Mouse (Mus musculus): ENCODE measurements around the gene Tnfrsf4. TPM values are rescaled to one million over a fixed set of nuclear protein-coding genes. Genes with fewer than 3 reads are reported as not detected.
A peak's percentile ranks its signal among the peaks of the same experiment; 100 is the strongest.

The Tnfrsf4 gene
- polyA plus RNA-seq (2015; fragmentation: Nextera tagmentation; extraction: Ambion mirVana), result 0.14 and 0.35 TPM in 2 replicates

- H3K4me1 ChIP-seq (replicated peaks; ENCODE audit: control insufficient read depth, insufficient read depth, low read length), result no peaks in the 10 kb centered on the region
- no peak within 1 kb of the TSS for H3K9ac ChIP-seq (ENCODE audit: low read depth, low read length)
- no peak within 1 kb of the TSS for H3K27ac ChIP-seq (ENCODE audit: low read depth, low read length)
- H3K9me3 ChIP-seq (ENCODE audit: control insufficient read depth), result no peaks in the 10 kb centered on the region
- H3K27me3 ChIP-seq (replicated peaks; ENCODE audit: control insufficient read depth, insufficient read depth, low read length), result no peaks in the 10 kb centered on the region
- H3K4me3 ChIP-seq (ENCODE audit: low read depth, low read length), result no peak within 1 kb of the TSS
- TF ChIP-seq CTCF (IDR thresholded peaks at IDR 0.05; ENCODE audit: low read depth), result no peak
- ATAC-seq, result no peak
- WGBS, result 70% methylated on average over 8 of the region's 8 CpGs
- H3K36me3 ChIP-seq (ENCODE audit: control insufficient read depth, insufficient read depth), result peaks cover 51% of the 10 kb centered on the region
- H3K4me2 ChIP-seq (replicated peaks; ENCODE audit: low read depth), result no peak within 1 kb of the TSS
These were observed at the start of gene Tnfrsf4 for GRCm38 (mm10) chr4:156013637-156014036. TSS of gene Tnfrsf4 (plus strand) at chr4:156013843.

GRCm38 (mm10) chr4:155964396-155964795, 49.2 kb upstream of the Tnfrsf4 start:
- no peak for TF ChIP-seq CTCF (IDR thresholded peaks at IDR 0.05; ENCODE audit: low read depth)
- no peak overlapping the region for H3K9ac ChIP-seq (ENCODE audit: low read depth, low read length)
- H3K9me3 ChIP-seq (ENCODE audit: control insufficient read depth), result no peaks in the 10 kb centered on the region
- H3K27ac ChIP-seq (ENCODE audit: low read depth, low read length), result peak overlapping the region; percentile 50
- 0 out of 2 replicates have a peak overlapping the region, but pooled peaks have one; percentile 21 for H3K4me2 ChIP-seq (replicated peaks; ENCODE audit: low read depth)
- no peaks in the 10 kb centered on the region for H3K27me3 ChIP-seq (replicated peaks; ENCODE audit: control insufficient read depth, insufficient read depth, low read length)
- ATAC-seq, result no peak
- peaks cover 18% of the 10 kb centered on the region for H3K36me3 ChIP-seq (ENCODE audit: control insufficient read depth, insufficient read depth)
- 79% methylated on average over 11 of the region's 11 CpGs for WGBS
- H3K4me3 ChIP-seq (ENCODE audit: low read depth, low read length), result no peak overlapping the region
- H3K4me1 ChIP-seq (replicated peaks; ENCODE audit: control insufficient read depth, insufficient read depth, low read length), result peaks cover 16% of the 10 kb centered on the region

DNA sequence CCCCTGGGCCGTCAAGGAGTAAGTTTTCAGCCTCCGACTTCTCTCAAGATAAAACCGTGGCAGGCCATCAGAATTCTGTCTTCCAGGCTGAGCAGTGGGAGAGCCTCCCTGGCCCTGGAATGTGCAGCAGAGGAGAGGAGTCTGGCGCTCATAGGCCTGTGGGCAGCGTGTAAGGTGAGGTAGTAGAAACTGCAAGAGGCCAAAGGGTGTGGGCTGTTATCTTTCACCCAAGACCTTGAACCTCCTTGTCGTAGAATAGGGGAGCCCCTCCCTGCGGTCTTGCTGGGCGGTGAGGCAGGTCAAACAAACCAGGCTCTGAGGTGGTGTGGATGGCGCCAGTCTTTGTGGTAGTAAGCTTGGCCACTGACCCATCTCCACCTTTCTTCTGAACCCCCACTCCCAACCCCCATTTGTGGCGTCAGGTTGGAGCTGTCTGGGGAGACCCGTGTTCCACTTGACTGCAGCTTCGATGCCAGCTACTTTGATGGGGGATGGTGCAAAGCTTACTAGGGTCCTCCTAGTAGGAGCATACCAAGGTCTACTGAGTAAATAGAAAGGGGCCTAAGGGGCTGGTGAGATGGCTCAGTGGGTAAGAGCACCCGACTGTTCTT, 44.5 kb upstream of the Tnfrsf4 start:
- no peak overlapping the region for H3K9ac ChIP-seq (ENCODE audit: low read depth, low read length)
- H3K36me3 ChIP-seq (ENCODE audit: control insufficient read depth, insufficient read depth), result peaks cover 18% of the 10 kb centered on the region
- H3K9me3 ChIP-seq (ENCODE audit: control insufficient read depth), result no peaks in the 10 kb centered on the region
- WGBS, result 46% methylated on average over 13 of the region's 13 CpGs
- no peak overlapping the region for H3K4me2 ChIP-seq (replicated peaks; ENCODE audit: low read depth)
- peak; percentile 65 for ATAC-seq
- peaks cover 7% of the 10 kb centered on the region; the same call in 1 of the 2 replicates for H3K4me1 ChIP-seq (replicated peaks; ENCODE audit: control insufficient read depth, insufficient read depth, low read length)
- H3K27me3 ChIP-seq (replicated peaks; ENCODE audit: control insufficient read depth, insufficient read depth, low read length), result no peaks in the 10 kb centered on the region
- H3K27ac ChIP-seq (ENCODE audit: low read depth, low read length), result peak overlapping the region; percentile 50; the same call in 1 of the 2 replicates
- no peak for TF ChIP-seq CTCF (IDR thresholded peaks at IDR 0.05; ENCODE audit: low read depth)
- no peak overlapping the region for H3K4me3 ChIP-seq (ENCODE audit: low read depth, low read length)

DNA sequence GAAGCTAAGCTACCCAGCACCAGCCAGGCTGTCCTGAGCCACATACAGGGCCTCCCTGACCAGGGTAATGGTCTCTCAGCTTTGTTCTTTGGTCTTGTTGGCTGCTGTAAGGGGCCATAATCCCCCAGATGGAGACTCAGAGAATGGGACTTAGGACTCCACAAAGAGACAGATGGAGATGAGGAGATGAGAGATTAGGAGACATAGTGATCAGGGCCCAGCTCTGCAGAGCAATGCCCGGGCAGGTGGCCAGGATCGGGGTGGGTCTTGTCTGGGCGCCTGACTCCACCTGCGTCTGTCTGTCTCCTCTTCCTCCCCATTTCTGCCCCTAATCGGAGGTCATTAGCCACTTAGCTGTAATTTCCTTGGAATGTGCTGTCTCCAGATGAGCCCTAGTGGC, 43.4 kb upstream of the Tnfrsf4 start:
- peaks cover 7% of the 10 kb centered on the region; the same call in 1 of the 2 replicates for H3K4me1 ChIP-seq (replicated peaks; ENCODE audit: control insufficient read depth, insufficient read depth, low read length)
- peaks cover 12% of the 10 kb centered on the region for H3K36me3 ChIP-seq (ENCODE audit: control insufficient read depth, insufficient read depth)
- no peaks in the 10 kb centered on the region for H3K27me3 ChIP-seq (replicated peaks; ENCODE audit: control insufficient read depth, insufficient read depth, low read length)
- 83% methylated on average over 5 of the region's 5 CpGs for WGBS
- no peak overlapping the region for H3K4me3 ChIP-seq (ENCODE audit: low read depth, low read length)
- H3K9ac ChIP-seq (ENCODE audit: low read depth, low read length), result no peak overlapping the region
- TF ChIP-seq CTCF (IDR thresholded peaks at IDR 0.05; ENCODE audit: low read depth), result no peak
- H3K4me2 ChIP-seq (replicated peaks; ENCODE audit: low read depth), result no peak overlapping the region
- H3K27ac ChIP-seq (ENCODE audit: low read depth, low read length), result no peak overlapping the region
- no peak for ATAC-seq
- H3K9me3 ChIP-seq (ENCODE audit: control insufficient read depth), result no peaks in the 10 kb centered on the region

GRCm38 (mm10) chr4:155972651-155973050, 41.0 kb upstream of the Tnfrsf4 start:
- Histone ChIP-seq H3K4me1 (replicated peaks; ENCODE audit: control insufficient read depth, insufficient read depth, low read length) (peaks cover 7% of the 10 kb centered on the region; the same call in 1 of the 2 replicates), H3K9me3 (ENCODE audit: control insufficient read depth) (no peaks in the 10 kb centered on the region), H3K36me3 (ENCODE audit: control insufficient read depth, insufficient read depth) (no peaks in the 10 kb centered on the region), H3K27ac (ENCODE audit: low read depth, low read length) (no peak overlapping the region), H3K4me3 (ENCODE audit: low read depth, low read length) (no peak overlapping the region), H3K4me2 (replicated peaks; ENCODE audit: low read depth) (no peak overlapping the region), H3K27me3 (replicated peaks; ENCODE audit: control insufficient read depth, insufficient read depth, low read length) (no peaks in the 10 kb centered on the region), H3K9ac (ENCODE audit: low read depth, low read length) (no peak overlapping the region)
- ATAC-seq, result no peak
- no peak for TF ChIP-seq CTCF (IDR thresholded peaks at IDR 0.05; ENCODE audit: low read depth)
- WGBS, result 82% methylated on average over 6 of the region's 6 CpGs

DNA sequence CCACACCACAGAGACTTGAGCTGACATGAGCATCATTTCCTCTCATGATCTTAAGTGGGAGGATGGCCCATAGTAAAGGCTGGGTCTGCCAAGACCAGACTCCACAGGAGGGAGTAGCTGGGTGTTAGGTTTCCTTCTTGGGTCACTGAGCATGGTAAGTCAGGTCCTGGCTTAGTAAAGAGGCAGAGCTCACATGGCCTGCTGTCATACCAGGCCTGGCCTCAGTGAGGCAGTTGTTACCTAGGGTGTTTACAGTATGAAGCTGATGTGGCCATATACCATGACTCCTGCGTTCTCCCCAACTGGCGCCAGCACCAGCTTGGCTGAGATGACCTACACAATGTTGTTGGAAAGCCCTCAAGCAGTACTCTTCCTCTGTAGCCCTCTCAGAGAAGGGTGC, 40.4 kb upstream of the Tnfrsf4 start:
- Histone ChIP-seq H3K27me3 (replicated peaks; ENCODE audit: control insufficient read depth, insufficient read depth, low read length) (no peaks in the 10 kb centered on the region), H3K9me3 (ENCODE audit: control insufficient read depth) (no peaks in the 10 kb centered on the region), H3K4me2 (replicated peaks; ENCODE audit: low read depth) (no peak overlapping the region), H3K36me3 (ENCODE audit: control insufficient read depth, insufficient read depth) (no peaks in the 10 kb centered on the region), H3K4me3 (ENCODE audit: low read depth, low read length) (no peak overlapping the region), H3K4me1 (replicated peaks; ENCODE audit: control insufficient read depth, insufficient read depth, low read length) (peaks cover 7% of the 10 kb centered on the region; the same call in 1 of the 2 replicates), H3K27ac (ENCODE audit: low read depth, low read length) (no peak overlapping the region), H3K9ac (ENCODE audit: low read depth, low read length) (no peak overlapping the region)
- 82% methylated on average over 2 of the region's 2 CpGs for WGBS
- 0 out of 2 replicates have a peak, but pooled peaks have one; percentile 16 for TF ChIP-seq CTCF (IDR thresholded peaks at IDR 0.05; ENCODE audit: low read depth)
- ATAC-seq, result no peak
